Mouse (Mus musculus) embryonic facial prominence, embryonic 10.5 days (tissue): ENCODE measurements around the gene Mfsd4a. TPM values are rescaled to one million over a fixed set of nuclear protein-coding genes. Genes with fewer than 3 reads are reported as not detected.
A peak's percentile ranks its signal among the peaks of the same experiment; 100 is the strongest.

Experiments
- DNase-seq: peaks from one replicate; pipeline ENCODE4 v3.0.0-alpha.2; 2017; ENCODE audit warnings: low spot score
- H3K27ac ChIP-seq: fragments of 300-500 bp; sonication (generic); replicated peaks from 2 replicates; pipeline ENCODE4 v1.5.1; 2016; ENCODE audit warnings: mild to moderate bottlenecking
- H3K27me3 ChIP-seq: fragments of 300-500 bp; sonication (generic); replicated peaks from 2 replicates; pipeline ENCODE4 v1.6.1; 2016; ENCODE audit warnings: low read depth, mild to moderate bottlenecking; ENCODE audit not compliant: poor library complexity, severe bottlenecking
- H3K36me3 ChIP-seq: fragments of 300-500 bp; sonication (generic); replicated peaks from 2 replicates; pipeline ENCODE4 v1.6.1; 2016; ENCODE audit warnings: mild to moderate bottlenecking, moderate library complexity
- H3K4me1 ChIP-seq: fragments of 300-500 bp; sonication (generic); 2 replicates; pipeline ENCODE4 v1.6.1; 2016
- H3K4me3 ChIP-seq: fragments of 300-500 bp; sonication (generic); 2 replicates; pipeline ENCODE4 v1.5.1; 2016; ENCODE audit warnings: mild to moderate bottlenecking, moderate library complexity
- H3K9me3 ChIP-seq: fragments of 300-500 bp; sonication (generic); 2 replicates; pipeline ENCODE4 v1.6.1; 2016; ENCODE audit warnings: mild to moderate bottlenecking
- WGBS: fragments of 180-500 bp; shearing (Covaris S2); methylation state at CpG from one replicate; pipeline ENCODE4 v1.1.7; 2016; 5-methylcytosine and 5-hydroxymethylcytosine counted together
- polyA plus RNA-seq: library from polyadenylated mRNA; unstranded; fragments of >200 nt; fragmentation: Nextera tagmentation; extraction: Ambion mirVana; gene quantifications from 2 replicates; pipeline ENCODE4 v1.2.1, GENCODE M21; 2016

Mfsd4a gene
- polyA plus RNA-seq, 1 experiment from 2014 or later = 12.5 TPM

- Histone ChIP-seq H3K4me3 (no peak overlapping the region), H3K27ac (no peak overlapping the region), H3K27me3 (peaks cover 48% of the 10 kb centered on the region), H3K36me3 (no peaks in the 10 kb centered on the region), H3K4me1 (peaks cover 11% of the 10 kb centered on the region), H3K9me3 (no peaks in the 10 kb centered on the region)
- WGBS = 88% methylated on average over 4 of the region's 4 CpGs
- DNase-seq = no peak
Observed at GRCm38 (mm10) chr1:132063096-132063495, 4.8 kb downstream of the Mfsd4a start.

GRCm38 (mm10) chr1:132061750-132062541 is 5.9 kb downstream of the Mfsd4a start:
- WGBS = 82% methylated on average over 6 of the region's 6 CpGs
- Histone ChIP-seq H3K36me3 (no peaks in the 10 kb centered on the region), H3K4me3 (no peak overlapping the region), H3K27me3 (peaks cover 37% of the 10 kb centered on the region), H3K9me3 (no peaks in the 10 kb centered on the region), H3K4me1 (no peaks in the 10 kb centered on the region; the same call in 1 of the 2 replicates), H3K27ac (no peak overlapping the region)
- DNase-seq = no peak

DNA sequence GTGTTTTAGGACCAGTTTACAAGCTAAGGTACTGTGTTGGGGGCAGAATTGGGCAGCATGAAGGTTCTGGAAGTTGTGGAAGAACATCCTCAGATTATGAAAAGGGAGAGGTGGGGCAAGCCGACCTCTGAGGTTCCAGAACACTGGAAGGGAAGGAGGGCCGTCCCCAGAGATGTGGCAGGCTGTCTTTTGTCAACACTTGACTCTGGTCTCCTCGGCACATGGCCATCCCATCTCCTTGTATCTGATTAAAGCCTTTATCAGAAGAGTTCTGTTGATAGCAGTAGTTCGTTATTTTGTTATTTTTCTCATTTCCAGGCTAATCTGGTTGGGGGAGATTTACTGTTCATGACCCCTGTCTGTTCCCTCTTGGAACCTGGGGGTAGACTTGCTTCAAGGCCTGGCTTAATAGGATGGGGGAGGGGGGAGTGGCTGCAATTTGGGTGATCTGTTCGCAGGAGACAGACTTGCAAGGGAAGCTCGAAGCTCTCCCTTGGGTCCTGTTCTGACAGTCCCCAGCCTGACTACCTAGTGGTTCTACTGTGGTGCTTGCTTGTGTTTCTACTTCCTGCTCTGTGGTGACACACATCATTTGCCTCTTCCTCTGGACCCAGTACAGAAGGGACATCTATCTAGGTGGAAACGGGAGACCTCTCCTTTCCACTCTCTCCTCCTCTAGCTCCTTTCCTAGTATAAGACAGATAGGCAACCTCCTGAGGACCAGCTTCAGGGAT is 7.7 kb downstream of the Mfsd4a start:
- Histone ChIP-seq H3K9me3 (no peaks in the 10 kb centered on the region), H3K27me3 (peaks cover 19% of the 10 kb centered on the region), H3K4me3 (no peak overlapping the region), H3K27ac (no peak overlapping the region), H3K4me1 (no peaks in the 10 kb centered on the region), H3K36me3 (no peaks in the 10 kb centered on the region)
- 65% methylated on average over 7 of the region's 7 CpGs for WGBS
- no peak for DNase-seq

DNA sequence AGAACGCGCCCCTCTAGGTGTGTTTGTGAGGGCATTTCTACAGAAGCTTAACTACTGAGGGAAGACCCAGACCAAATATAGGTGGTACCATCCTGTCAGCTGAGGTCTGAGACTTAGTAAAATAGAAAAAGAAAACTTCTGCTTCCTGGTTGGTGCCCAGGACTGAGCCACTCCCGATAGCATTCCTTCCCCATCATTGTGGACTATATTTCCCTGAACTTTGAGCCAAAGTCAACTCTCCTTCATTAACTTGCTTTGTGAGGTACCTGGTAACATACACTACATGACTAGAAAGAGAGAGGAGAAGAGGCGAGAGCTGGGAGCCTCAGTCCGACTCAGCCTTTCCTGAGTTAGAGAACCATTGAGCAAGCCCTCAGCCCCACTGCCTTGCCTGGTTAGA is 9.3 kb downstream of the Mfsd4a start:
- Histone ChIP-seq H3K4me1 (no peaks in the 10 kb centered on the region), H3K27ac (no peak overlapping the region), H3K36me3 (no peaks in the 10 kb centered on the region), H3K27me3 (peaks cover 3% of the 10 kb centered on the region; the same call in 1 of the 2 replicates), H3K4me3 (no peak overlapping the region), H3K9me3 (no peaks in the 10 kb centered on the region)
- DNase-seq = no peak
- 92% methylated on average over 5 of the region's 5 CpGs for WGBS

- DNase-seq = no peak
- H3K9me3 ChIP-seq = no peaks in the 10 kb centered on the region
- H3K27me3 ChIP-seq = no peaks in the 10 kb centered on the region
- 85% methylated on average over 7 of the region's 7 CpGs for WGBS
- H3K36me3 ChIP-seq = no peaks in the 10 kb centered on the region
- H3K27ac ChIP-seq = no peak overlapping the region
- H3K4me1 ChIP-seq = no peaks in the 10 kb centered on the region
- H3K4me3 ChIP-seq = no peak overlapping the region
Observed at GRCm38 (mm10) chr1:132055054-132055664, 12.7 kb downstream of the Mfsd4a start.

- DNase-seq = no peak
- no peaks in the 10 kb centered on the region for H3K9me3 ChIP-seq
- H3K4me1 ChIP-seq = no peaks in the 10 kb centered on the region
- no peaks in the 10 kb centered on the region for H3K36me3 ChIP-seq
- no peak overlapping the region for H3K27ac ChIP-seq
- WGBS = 85% methylated on average over 3 of the region's 3 CpGs
- H3K27me3 ChIP-seq = no peaks in the 10 kb centered on the region
- no peak overlapping the region for H3K4me3 ChIP-seq
Observed at GRCm38 (mm10) chr1:132054387-132054786, 13.5 kb downstream of the Mfsd4a start.

- no peaks in the 10 kb centered on the region for H3K27me3 ChIP-seq
- no peak for DNase-seq
- 83% methylated on average over 3 of the region's 3 CpGs for WGBS
Observed at GRCm38 (mm10) chr1:132051746-132052145, 16.1 kb downstream of the Mfsd4a start.

DNA sequence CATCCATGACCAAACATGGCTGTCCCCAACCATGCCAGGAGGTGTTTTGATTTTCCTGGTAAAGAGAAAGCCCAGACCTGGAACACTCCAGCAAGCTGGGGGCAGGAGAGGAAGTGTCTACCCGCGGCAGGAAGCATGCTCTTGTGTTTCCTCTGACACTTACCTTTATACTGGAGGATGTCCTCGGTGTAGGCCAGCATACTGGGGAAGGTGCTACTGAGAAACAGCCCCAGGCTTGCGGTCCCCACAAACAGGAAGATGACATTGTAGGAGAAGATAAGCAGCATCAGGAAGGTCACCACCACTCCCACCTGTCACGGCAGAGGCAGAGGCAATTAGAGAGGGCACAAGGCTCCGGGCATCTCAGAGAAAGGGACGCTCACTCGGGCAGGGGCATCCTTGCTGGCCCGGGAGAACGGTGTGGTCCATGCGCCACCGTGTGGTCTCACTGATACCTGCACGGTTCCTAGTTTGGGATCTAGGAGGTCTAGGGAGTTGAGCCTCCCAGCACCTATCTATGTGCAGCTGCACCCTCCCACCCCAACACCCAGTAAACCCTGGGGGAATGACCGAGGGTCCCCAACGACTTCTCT is 21.6 kb downstream of the Mfsd4a start:
- Histone ChIP-seq H3K4me3 (no peak overlapping the region), H3K36me3 (no peaks in the 10 kb centered on the region), H3K27ac (no peak overlapping the region), H3K4me1 (no peaks in the 10 kb centered on the region), H3K9me3 (no peaks in the 10 kb centered on the region), H3K27me3 (no peaks in the 10 kb centered on the region)
- DNase-seq = peak; percentile 71
- WGBS = 26% methylated on average over 15 of the region's 15 CpGs

More at GRCm38 (mm10) chr1:132051746-132052145, 16.1 kb downstream of the Mfsd4a start:
- H3K4me3 ChIP-seq = no peak overlapping the region
- no peaks in the 10 kb centered on the region for H3K9me3 ChIP-seq
- no peaks in the 10 kb centered on the region for H3K4me1 ChIP-seq
- H3K36me3 ChIP-seq = no peaks in the 10 kb centered on the region
- H3K27ac ChIP-seq = no peak overlapping the region

GRCm38 (mm10) chr1:132043759-132044158 is 24.1 kb downstream of the Mfsd4a start:
- Histone ChIP-seq H3K9me3 (no peaks in the 10 kb centered on the region), H3K27ac (no peak overlapping the region), H3K4me1 (no peaks in the 10 kb centered on the region), H3K27me3 (no peaks in the 10 kb centered on the region), H3K36me3 (no peaks in the 10 kb centered on the region), H3K4me3 (no peak overlapping the region)
- DNase-seq = no peak
- WGBS = 72% methylated on average over 4 of the region's 4 CpGs

DNA sequence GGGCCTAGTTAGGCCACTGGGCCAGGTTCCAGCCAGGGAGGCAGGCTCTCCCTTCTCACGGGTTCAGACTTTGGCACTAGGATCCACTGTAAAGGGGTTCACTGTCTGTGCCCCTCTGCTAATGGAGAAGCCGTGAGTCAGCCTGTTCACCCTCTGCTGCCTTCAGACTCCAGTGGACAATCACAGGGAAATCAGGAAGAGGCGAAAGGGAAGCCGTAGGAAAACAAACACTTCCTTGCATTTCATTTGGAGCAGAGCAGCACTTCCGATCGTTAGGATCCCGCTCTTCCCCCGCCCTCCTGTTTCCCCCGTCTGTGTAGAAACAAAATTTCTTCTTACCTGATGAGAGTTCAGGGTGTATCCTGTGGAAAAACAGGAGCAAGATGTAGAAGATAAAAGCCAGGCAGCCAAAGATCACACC is 27.7 kb downstream of the Mfsd4a start:
- DNase-seq = no peak
- 69% methylated on average over 9 of the region's 9 CpGs for WGBS
- H3K36me3 ChIP-seq = peaks cover under 1% of the 10 kb centered on the region; the same call in 1 of the 2 replicates
- H3K4me3 ChIP-seq = no peak overlapping the region
- H3K27me3 ChIP-seq = no peaks in the 10 kb centered on the region
- 0 out of 2 replicates have a peak overlapping the region, but pooled peaks have one; percentile 0 for H3K27ac ChIP-seq
- no peaks in the 10 kb centered on the region for H3K9me3 ChIP-seq
- H3K4me1 ChIP-seq = no peaks in the 10 kb centered on the region

- no peak overlapping the region for H3K4me3 ChIP-seq
- WGBS = 86% methylated on average over 5 of the region's 5 CpGs
- no peak for DNase-seq
- H3K4me1 ChIP-seq = no peaks in the 10 kb centered on the region
- H3K36me3 ChIP-seq = peaks cover 15% of the 10 kb centered on the region
- H3K9me3 ChIP-seq = no peaks in the 10 kb centered on the region
- no peaks in the 10 kb centered on the region for H3K27me3 ChIP-seq
- no peak overlapping the region for H3K27ac ChIP-seq
Observed at GRCm38 (mm10) chr1:132038753-132039152, 29.1 kb downstream of the Mfsd4a start.

GRCm38 (mm10) chr1:132037746-132038145 is 30.1 kb downstream of the Mfsd4a start:
- Histone ChIP-seq H3K27ac (no peak overlapping the region), H3K27me3 (no peaks in the 10 kb centered on the region), H3K36me3 (peaks cover 25% of the 10 kb centered on the region), H3K9me3 (no peaks in the 10 kb centered on the region), H3K4me3 (no peak overlapping the region), H3K4me1 (no peaks in the 10 kb centered on the region)
- WGBS = 87% methylated on average over 3 of the region's 3 CpGs
- DNase-seq = no peak
